Mouse (Mus musculus) testis, postnatal 14 days (tissue): ENCODE data around the gene Slco1b2.
"Not testable (repeated sequence)": the region's sequence is repeated elsewhere in the genome, so short reads cannot be mapped to it uniquely, and the experiment has no call there.

Experiments used
- DNase-seq: peaks from one replicate; pipeline ENCODE4 v3.0.0; 2021; ENCODE audit warnings: low spot score

Slco1b2 gene

GRCm38 (mm10) chr6:141629291-141629690 is at the start of gene Slco1b2:
Gene Slco1b2 (plus strand): TSS chr6:141629518.
- no peak for DNase-seq

GRCm38 (mm10) chr6:141584791-141585403 is 44.4 kb upstream of the Slco1b2 start:
- DNase-seq = no peak

- DNase-seq = no peak
These were observed 39.3 kb upstream of the Slco1b2 start for GRCm38 (mm10) chr6:141590002-141590401.

GRCm38 (mm10) chr6:141590598-141591200 is 38.6 kb upstream of the Slco1b2 start:
- DNase-seq = not testable (repeated sequence)

- no peak for DNase-seq
These were observed 33.2 kb upstream of the Slco1b2 start for GRCm38 (mm10) chr6:141596081-141596480.

DNA sequence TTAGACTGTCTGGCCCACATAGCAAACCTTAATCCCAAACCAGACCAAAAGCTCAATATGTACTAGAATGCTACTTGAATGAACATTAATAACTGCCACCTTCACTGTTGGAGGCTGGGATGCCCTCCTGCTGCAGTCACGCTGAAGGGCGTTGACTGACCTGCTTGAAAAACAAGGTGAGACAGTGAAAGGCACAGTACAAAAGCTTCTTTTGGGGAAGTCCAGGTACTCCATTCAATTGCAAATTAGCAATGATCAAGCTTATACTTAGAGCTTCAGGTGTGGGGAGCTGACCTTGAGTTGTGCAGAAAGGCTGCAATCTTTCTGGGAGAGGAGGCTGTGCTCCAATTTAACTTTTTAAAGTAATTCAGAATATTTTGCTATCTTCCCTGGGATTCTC is 32.3 kb upstream of the Slco1b2 start:
- DNase-seq = no peak

- no peak for DNase-seq
These were observed 28.4 kb upstream of the Slco1b2 start for GRCm38 (mm10) chr6:141600940-141601339.

- no peak for DNase-seq
These were observed 18.5 kb upstream of the Slco1b2 start for GRCm38 (mm10) chr6:141610702-141611260.

GRCm38 (mm10) chr6:141614017-141614416 is 15.3 kb upstream of the Slco1b2 start:
- no peak for DNase-seq

GRCm38 (mm10) chr6:141615348-141615747 is 14.0 kb upstream of the Slco1b2 start:
- no peak for DNase-seq

DNA sequence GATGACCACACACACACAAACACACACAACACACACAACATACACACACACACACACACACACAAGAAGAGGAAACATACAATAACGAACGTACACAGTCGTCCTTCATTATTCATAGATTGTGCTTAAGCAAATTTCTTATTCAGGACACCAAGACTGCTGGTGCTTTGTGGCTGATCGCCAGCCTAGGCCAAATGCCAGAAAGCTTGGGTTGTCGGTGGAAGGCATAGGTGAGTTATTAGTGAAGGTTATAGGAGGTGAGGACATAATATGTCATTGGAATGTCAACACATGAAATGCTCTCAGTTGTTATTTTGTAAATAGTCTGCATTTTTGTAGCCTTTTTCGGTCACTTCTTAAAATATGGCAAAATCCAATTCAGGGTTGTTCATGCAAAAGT is 3.6 kb downstream of the Slco1b2 start:
- no peak for DNase-seq

GRCm38 (mm10) chr6:141635250-141635649 is 5.9 kb downstream of the Slco1b2 start:
- DNase-seq = no peak

DNA sequence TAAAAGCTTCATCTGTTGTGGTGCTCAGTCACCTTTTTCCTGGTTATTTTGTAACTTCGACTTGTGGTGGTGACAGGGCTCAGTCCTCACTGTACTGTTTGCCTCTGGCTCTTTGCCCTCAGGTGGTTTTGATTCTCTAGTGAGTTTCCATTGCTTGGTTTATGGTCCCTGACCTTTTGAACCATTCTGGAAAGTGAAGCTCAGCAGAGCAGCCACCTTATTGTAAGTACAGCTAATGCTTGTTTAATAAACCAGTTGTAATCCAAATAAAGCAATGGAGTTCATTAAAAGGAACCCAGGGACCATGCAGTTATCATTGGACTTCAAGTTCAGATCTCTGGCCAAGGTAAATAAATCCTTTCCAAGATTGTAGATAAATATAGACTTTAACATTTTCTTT is 11.3 kb downstream of the Slco1b2 start:
- peak; percentile 7 for DNase-seq

- no peak for DNase-seq
These were observed 57.7 kb downstream of the Slco1b2 start for GRCm38 (mm10) chr6:141687008-141687407.

GRCm38 (mm10) chr6:141691246-141691645 is 61.9 kb downstream of the Slco1b2 start:
- peak; percentile 54 for DNase-seq
